Mouse (Mus musculus) T-helper 1 cell (primary cell): ENCODE results near the gene Tnfaip2.

Experiments
- in situ Hi-C: fragments of 300-600 bp; cut with MboI, MseI; formaldehyde crosslinking; loops from one replicate; pipeline ENCODE4 v1.15.1; 2025; ENCODE audit warnings: high pct_unique_total_duplicates

Gene Tnfaip2

DNA sequence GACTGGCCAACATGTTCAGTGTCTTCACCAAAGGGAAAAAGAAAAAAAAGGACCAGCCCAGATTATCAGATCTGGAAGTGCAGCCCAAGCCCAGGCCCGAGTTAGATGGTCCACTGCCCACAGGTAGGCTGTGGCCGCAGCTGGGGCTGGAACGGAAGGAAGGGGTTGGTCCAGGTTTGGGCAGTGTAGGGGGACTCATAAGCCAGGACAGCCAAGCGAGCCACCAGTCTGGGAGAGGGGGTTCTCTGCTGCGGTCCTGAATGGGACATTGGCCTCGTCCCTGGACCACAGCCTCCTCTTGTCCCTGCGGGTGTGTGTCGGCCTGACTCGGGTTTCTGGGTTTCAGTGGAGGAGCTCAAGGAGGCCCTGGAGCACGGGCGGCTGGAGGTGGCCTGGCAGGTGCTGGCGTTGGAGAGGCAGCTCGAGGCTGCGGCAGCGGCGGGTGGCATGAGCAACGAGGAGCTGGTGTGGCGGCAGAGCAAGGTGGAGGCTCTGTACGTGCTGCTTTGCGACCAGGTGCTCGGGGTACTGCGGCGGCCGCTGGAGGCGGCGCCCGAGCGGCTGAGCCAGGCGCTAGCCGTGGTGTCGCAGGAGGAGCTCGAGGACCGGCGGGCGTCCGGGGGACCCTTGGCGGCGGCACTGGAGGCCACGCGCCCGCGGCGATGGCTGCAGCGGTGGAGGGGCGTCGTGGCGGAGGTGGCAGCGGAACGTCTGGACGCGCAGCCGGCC is 3.1 kb downstream of the Tnfaip2 start:
- in situ Hi-C loops, result no loop called here

DNA sequence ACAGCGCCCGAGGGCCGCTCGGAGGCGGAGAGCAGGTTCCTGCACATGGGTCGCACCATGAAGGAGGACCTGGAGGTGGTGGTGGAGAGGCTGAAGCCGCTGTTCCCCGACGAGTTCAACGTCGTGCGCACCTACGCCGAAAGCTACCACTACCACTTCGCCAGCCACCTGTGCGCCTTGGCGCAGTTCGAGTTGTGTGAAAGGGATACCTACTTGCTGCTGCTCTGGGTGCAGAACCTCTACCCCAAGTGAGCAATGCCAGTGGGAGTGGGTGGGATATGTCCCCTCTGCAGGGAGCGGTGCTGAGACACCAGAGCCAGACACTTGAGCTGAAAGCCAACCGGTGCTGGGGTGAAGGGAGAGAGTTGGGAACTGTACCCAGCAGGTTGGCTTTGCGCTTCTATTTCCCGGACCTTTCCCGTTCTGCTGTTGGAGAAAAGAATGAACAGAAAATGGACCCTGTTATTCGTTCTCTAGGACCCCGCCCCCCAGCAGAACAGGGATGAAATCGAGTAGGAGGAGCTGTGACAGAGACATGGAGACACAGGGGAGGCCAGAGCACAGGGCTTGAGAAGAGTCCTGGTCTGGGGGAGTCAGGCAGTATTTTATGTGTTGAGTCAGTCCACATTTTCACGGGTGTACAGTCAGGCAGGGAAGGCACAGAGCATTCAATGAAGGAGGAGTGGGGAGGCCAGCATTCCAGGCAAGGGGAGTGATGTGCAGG is 3.8 kb downstream of the Tnfaip2 start:
- in situ Hi-C loops, result no loop called here

DNA sequence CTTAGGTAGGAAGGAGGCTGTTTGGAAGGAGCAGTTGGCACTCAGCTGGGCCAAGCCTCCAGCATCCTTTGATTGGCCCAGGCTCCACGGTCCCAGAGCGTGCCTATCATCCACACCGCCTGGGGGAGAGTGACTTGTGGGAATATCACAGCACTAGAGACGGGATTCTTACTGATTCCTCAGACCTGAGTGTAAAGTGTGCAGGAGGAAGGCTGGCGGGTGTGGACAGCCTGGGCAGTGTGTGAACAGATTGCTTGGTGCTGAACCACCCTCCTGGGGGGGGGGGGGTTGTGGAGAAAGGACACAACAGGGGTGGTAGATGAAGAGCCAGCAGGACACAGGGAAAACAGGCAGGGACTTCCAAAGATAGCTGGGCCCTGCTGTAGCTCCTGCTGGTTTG is 4.5 kb downstream of the Tnfaip2 start:
- in situ Hi-C loops, result no loop called here

DNA sequence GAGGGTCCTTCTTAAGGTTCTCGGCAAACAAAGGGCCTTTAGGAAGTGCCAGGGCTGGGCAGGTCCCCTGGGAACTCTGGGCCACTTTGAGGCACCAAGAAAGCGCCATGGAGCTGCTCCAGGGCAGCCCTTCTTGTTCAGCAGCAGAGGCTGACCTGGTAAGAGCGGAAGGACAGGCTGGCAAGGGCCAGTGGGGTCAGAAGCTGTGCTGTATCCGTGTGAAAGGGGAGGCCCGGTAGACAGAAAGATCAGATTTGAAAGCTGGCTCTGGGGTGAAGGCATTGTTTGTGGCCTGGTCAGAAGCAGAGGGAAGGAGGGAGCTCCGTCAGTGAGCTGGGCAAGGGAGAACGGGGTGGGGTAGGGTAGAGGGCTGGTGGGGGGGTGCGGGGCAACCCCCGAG is 5.1 kb downstream of the Tnfaip2 start:
- in situ Hi-C loops, result no loop called here

DNA sequence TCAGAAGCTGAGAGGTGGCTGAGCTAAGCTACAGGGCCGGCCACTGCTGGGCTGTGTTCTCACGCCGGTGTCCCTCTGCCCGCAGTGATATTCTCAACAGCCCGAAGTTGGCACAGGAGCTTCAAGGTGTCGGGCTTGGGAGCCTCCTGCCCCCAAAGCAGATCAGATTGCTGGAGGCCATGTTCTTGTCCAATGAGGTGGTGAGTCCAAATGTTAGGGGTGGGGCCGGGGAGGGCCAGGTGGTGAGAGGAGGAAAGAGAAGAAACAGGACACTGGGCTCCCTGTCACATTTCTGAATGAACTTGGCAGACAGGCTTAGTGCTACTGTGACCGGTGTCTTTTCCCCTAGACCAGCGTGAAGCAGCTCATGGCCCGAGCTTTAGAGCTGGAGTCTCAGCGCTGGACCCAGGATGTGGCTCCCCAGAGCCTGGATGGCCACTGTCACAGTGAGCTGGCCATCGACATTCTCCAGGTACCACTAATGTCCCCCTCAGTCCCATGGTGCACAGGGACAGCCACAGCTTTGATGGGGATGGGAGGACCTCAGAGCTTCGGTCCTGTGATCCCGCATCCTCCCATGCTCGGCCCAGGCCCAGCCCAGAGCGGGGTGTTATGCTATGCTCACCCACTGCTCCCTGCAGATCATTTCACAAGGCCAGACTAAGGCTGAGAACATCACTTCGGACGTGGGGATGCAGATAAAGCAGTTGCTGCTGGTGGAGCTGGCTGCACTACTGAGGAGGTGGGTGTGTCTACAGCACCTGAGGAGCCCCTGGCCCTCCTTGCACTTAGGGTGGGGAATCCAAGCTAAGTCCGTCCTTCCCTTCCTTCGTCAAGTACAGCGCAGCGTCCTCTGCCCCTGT is 5.9 kb downstream of the Tnfaip2 start:
- in situ Hi-C loops, result no loop called here

DNA sequence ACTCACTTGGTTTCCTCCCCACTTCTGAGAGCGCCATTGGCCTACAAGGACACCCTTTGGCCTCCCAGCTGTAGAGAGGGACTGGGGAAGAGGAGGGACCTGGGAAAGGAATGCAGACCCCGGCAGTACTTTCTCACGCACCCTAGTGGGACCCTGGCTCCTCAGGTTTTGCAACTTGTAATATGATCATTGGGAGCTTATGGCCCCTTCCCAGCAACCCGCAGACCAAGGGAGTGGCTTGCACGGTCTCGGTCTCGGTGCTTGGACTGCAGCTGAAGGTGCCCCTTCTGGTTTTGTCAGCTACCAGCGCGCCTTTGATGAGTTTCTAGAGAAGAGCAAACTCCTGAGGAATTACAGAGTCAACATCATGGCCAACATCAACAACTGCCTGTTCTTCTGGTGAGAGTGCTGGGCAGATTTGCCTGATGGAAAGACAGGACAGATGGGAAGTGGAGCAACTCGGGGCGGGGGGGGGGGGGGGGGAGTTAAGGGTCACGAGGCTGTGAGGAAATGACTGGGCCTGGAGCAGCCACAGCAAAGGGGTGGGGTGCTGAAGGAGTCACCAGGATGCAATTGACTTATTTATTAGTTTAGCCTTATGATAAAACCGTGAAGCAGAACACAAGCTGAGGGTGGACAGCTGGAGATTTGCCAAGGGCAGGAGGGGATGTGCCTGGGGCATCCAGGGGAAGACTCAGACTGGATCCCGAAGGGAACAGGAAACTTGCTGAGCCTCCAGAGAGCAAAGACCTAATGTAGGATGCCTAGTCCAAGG is 6.8 kb downstream of the Tnfaip2 start:
- in situ Hi-C loops, result no loop called here

DNA sequence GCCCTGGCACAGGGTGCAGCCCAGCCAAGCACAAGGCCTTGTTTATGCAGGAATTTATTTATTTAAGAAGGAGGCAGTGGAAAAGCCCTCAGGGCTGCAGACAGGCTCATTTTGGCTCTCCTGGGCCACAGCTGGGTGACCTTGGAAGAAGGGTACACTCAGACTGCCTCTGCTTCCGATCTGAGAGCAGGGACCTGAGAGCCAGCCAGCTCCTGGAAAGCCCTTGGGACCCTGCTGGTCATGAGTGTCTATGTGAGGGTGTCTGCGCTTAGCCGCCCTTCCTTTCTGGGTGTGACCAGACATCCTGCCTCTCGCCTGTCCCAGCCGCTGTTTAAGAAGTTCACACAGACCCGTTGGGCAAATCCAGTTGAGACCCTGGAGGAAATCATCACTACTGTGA is 8.1 kb downstream of the Tnfaip2 start:
- in situ Hi-C loops, result no loop called here

DNA sequence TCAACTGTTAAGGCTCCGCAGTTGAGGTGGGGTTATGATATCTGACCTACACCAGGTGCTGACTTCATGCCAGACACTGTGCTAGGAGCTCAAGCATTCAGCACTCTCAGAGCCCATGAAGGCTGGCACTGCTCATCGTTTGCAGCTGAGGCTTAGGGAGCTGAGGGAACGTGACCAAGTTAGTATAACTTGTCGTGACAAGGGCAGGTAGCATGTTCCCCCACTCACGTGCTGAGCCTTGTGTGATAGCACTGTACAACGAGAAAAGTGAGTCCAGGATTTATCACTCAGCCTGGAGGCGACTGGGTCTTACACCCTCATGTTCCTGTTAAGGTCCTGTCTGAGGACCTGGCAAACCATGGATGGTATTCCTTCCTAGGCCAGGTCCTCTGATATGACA is 9.3 kb downstream of the Tnfaip2 start:
- in situ Hi-C loops, result no loop called here

DNA sequence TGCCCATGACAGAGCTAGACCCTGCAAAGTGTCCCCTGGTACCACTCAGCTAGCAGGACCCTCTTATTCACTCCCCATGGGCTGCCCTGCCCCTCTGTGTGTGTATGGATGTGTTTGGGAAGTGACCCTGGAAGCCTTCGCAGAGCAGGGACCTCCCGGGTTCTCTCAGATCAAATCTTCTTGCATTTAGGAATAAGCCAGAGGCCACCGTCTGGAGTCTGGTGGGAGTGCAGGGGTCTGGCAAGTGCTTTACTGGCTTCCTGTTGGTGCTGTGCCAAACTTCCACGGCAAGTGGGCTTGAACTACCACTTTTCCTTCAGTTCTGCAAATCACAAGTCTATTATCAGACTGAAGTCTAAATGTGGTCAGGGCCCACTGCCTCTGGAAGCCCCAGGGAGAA is 11.8 kb downstream of the Tnfaip2 start:
- in situ Hi-C loops, result no loop called here

DNA sequence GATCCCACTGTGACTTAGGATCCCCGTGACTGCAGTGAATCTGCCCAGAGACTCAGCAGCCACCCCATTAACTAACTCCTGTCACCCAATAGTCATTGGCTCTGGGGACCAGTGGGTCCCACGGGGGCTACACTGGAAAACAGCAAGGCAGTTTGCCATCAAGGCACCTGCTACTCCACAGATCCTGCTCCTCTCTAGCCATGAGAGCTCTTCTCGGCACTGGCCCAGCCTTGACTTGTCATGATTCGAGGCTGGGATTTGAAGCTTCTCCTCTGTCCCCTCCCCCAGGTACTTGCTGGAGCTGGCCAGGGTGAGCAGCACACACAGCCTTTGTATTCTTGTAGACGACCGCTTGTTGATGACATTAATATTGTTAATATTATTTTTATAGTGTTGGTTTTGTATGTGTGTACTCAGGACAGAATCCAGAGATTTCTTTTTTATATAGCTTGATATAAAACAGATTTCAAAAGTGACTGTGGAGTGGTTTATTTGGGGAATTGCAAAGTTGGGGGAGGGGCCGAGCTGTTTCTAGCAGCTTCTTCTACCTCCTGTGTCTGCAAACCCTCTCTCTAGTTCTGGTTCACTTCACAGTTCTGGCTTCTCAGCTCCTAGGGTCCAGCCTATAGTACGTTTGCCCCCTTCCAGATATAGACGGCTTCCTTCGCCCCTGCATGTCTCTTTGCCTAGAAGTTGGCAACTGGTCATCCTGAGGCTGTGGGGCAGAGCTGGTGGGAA is 12.4 kb downstream of the Tnfaip2 start:
- in situ Hi-C loops, result no loop called here

DNA sequence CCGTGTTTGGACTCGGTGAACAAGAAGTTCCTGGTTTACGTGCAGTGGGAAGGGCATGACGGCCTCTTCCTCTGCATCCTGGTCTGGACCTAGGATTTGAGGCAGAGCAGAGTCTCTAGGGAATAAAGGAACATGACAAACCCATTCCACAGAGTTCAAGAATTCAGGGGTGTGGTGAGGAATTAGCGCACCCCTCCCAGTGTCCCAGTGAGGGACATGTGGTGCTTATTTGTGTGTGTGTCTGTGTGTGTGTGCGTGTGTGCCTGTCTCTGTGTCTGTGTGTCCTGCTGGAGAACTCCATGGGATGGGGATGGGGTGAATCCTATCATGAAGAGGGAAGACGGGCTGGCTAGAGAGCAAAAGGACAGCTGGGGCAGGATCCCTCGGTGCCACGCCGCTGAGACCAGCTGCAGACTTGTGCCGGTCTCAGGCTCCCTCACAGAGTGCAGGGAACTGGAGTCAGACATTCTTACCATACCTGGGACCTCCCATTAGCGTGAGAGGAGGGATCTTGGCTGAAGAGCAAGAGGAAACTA is 13.1 kb downstream of the Tnfaip2 start:
- in situ Hi-C loops, result no loop called here

DNA sequence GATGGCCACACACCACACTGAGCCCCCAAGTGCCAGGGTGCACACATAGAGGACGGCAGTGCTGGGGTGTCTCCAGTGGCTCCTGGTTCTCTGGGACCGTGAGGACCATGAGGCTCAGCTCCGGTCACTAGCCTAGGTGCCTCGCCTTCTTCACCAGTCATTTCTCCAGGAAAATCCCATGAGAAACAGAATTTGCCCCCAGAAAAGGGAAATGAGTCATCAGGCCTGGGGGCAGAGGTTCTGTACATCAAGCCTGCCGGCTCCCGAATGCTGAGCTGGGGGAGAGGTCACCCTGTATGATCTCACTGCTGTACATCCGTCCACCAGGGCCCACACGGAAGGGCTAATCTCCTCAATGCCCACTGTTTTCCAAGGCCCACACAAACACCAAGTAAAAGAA is 13.6 kb downstream of the Tnfaip2 start:
- in situ Hi-C loops, result no loop called here

DNA sequence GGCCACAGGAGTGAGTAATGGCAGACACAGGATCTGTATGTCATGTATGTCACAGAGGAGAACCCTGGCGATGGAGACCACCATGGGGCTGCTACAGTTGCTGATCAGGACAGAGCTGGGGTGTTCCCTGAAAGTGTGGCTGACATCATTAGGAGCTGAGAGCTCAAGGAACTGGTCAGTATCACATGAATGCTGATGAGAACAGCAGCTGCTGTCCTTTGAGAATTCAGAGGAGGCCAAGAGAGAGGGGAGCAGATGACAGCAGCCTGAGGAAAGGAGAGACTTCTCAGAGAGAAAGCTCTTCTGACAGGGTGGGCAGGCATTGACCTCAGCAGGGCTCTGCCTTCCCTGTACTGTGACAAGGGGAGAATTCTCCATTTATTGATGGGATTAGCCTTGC is 15.5 kb downstream of the Tnfaip2 start:
- in situ Hi-C loops, result no loop called here

DNA sequence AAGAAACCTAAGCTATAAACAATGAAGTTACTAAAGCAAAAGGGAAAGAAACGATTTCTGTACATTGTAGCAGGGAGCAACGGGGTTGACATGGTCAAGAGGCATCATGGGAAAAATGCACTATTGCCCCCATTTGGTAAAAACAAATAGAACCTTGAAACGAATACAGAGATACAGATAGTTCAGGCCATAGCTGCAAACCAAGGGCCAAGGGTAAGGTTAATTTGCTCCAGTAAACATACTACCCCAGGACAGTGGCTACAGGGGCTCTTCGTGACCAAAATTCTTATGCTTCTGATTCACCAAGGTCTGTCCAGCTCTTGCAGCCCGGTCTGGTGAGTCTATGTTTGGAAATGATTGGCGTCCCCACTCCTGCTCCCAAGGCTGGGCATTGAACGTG is 21.3 kb downstream of the Tnfaip2 start:
- in situ Hi-C loops, result no loop called here

DNA sequence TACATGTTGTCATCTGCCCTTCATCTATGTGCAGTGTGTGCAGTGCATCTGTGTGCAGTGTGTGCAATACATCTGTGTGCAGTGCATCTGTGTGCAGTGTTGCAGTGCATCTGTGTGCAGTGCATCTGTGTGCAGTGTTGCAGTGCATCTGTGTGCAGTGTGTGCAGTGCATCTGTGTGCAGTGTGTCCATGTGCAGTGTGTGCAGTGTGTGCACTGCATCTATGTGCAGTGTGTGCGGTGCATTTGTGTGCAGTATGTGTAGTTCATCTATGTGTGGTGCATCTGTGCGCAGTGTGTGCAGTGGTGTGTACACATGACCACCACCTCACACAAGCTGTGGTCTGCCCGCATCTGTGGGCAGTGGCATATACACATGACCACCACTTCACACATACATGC is 24.1 kb downstream of the Tnfaip2 start:
- in situ Hi-C loops, result no loop called here

DNA sequence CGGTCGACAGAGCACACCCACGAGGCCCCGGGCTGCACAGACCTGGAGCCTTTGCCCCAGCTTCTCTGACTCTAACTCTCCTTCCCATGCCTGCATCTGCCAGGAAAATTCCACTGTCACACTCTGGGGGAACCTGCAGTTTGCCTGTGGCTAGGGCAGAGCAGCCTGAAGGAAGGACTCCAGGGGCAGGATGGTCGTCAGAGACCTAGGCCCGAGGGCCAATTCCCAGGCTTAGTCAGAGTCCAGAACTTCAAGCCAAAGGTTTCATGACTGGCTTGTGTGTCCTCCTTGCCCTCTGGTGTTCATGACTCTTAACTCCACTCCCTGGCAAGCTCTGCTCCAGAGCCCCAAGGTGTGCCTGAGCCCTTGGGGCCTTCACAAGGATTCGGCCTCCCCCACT is 25.9 kb downstream of the Tnfaip2 start:
- in situ Hi-C loops, result no loop called here

DNA sequence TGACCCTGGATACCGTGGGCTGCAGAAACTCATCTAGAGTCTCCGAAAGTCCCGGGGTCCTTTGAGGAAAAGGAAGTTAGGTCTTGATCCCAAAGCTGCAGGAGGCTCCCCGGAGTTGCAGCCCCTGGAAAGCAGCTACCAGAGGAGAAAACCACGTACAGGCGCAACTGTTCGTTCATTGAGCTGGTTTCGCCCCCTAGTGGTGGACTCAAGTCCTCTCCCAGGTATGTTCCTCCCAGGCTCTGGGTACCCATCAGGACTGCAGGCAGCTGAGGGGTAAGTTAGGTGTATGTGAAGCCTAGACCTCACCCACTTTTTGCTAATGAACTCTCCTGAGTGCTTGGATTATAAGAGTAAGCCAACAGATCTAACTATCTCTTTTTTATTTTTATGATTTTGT is 27.2 kb downstream of the Tnfaip2 start:
- in situ Hi-C loops, result no loop called here

DNA sequence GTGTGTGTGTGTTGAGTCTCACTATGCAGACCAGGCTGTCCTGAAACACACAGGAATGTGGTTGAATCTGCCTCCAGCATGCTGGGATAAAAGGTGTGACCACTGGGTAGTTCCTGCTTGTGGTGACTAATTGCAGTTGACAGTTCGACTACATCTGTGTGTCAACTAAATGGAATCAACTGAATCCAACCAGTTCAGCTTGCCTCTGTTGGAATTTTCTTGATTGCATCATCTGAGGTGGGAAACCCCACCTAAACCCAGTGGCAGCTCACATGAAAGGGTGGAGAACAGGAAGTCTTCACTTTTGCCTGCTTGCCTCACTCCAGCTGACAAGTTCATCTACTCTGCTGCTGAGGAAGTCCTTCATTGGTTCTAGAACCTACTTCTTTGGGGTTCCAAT is 28.9 kb downstream of the Tnfaip2 start:
- in situ Hi-C loops, result no loop called here

DNA sequence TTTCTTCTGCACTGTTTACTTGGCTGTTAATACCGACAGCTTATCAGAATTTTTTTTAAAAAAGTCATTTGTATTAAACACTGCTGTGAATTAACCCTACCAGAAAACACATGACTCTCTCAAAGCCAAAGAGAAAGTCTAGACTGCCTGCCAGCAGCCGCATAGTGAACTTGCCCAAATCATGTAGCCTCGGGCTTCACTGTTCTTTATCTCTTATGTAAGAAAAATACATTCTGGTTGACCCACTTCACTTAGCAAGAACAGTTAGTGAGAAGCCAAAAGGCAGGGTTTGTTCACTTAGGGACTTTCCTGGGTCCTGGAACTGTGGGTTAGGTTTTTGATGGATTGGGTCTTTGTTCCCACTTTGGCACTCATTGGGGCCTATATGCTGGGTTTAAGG is 29.5 kb downstream of the Tnfaip2 start:
- in situ Hi-C loops, result no loop called here

DNA sequence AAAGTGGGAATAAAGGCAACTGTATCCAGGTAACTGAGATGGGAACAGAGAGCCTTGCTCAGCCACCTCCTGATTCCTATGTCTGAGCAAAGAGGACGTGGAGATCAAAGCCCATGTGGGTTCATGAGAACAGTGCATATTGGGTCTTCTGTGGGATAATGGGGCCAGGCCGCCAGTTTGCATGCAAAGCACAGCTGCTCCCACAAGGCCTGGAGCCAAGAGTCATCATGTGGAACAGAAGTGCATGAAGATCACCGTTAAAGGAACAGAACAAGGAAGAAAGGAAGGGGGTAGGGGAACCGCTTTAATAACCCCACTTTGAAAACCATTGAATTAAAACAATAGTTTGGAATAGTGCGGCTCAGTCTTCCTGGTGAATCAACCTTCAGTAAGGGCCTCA is 30.6 kb downstream of the Tnfaip2 start:
- in situ Hi-C loops, result no loop called here

DNA sequence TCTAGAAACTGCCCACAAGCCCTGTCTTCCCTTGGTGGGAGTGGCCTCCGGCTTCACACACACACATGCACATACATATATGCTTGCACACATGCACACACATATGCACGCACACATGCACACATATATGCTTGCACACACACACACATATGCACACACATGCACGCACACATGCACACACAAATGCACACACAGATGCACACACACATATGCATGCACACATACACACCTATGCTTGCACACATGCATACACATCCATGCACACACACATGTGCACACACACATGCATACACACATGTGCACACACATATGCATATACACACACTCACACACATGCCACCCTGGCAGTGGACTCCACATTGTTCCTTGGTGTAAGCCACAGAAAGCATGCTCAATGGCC is 32.1 kb downstream of the Tnfaip2 start:
- in situ Hi-C loops, result no loop called here
